Mouse (Mus musculus) duodenum, adult 2 months (tissue): ENCODE results near the gene Ctla4. TPM values are rescaled to one million over a fixed set of nuclear protein-coding genes. Genes with fewer than 3 reads are reported as not detected.

ENCODE experiments used
- polyA plus RNA-seq: library from polyadenylated mRNA; depleted of rRNA; stranded (reverse); fragments of >200 nt; gene quantifications from 2 replicates; pipeline ENCODE4 v1.2.3, GENCODE M21; 2012; ENCODE audit warnings: low replicate concordance; rRNA removed

Gene Ctla4
- polyA plus RNA-seq = 0.06 TPM in 1 of 2 replicates, not detected in the other

GRCm38 (mm10) chr1:60886981-60887380 is at the start of gene Ctla4:
TSS of gene Ctla4 (plus strand) at chr1:60887000.

Other genes starting within 250 kb of the Ctla4 start
- gene Cd28, start 170.2 kb upstream of the Ctla4 start, polyA plus RNA-seq = 0.18 and 0.29 TPM in 2 replicates
- 0.11 and 0.13 TPM in 2 replicates for gene Icos, start 90.9 kb downstream of the Ctla4 start, polyA plus RNA-seq